25 mouse cellular contexts compared by ENCODE assay signal in genomic region chr4:13108036-13108435, GRCm38 (mm10).
"Had no signal": no experiment of that assay in that cellular context is flagged by ENCODE, and none has a peak within 500 bp of the region (broad histone marks: within the 10 kb centered on the region; RNA-seq: fewer than 3 reads in every experiment).

No protein-coding gene starts in this region.

- H3K27ac ChIP-seq: gastrocnemius, adult 2 months; heart, adult 2 months; heart, embryonic 13.5 days; heart, embryonic 15.5 days; hindbrain, embryonic 13.5 days; hindbrain, embryonic 15.5 days; intestine, embryonic 15.5 days; kidney, postnatal 0 days; left cerebral cortex, adult 2 months; limb, embryonic 10.5 days; limb, embryonic 12.5 days; liver, embryonic 12.5 days had no signal

- H3K36me3 ChIP-seq: heart, embryonic 13.5 days; heart, embryonic 15.5 days; hindbrain, embryonic 13.5 days; hindbrain, embryonic 15.5 days; intestine, embryonic 15.5 days; limb, embryonic 10.5 days; limb, embryonic 12.5 days; liver, embryonic 12.5 days had no signal

- H3K4me3 ChIP-seq: gastrocnemius, adult 2 months; heart, adult 2 months; heart, embryonic 13.5 days; heart, embryonic 15.5 days; hindbrain, embryonic 13.5 days; hindbrain, embryonic 15.5 days; intestine, embryonic 15.5 days; left cerebral cortex, adult 2 months; limb, embryonic 10.5 days; limb, embryonic 12.5 days; liver, embryonic 12.5 days had no signal

- H3K9me3 ChIP-seq: heart, embryonic 13.5 days; heart, embryonic 15.5 days; hindbrain, embryonic 13.5 days; hindbrain, embryonic 15.5 days; intestine, embryonic 15.5 days; limb, embryonic 10.5 days; limb, embryonic 12.5 days; liver, embryonic 12.5 days had no signal

- H3K27me3 ChIP-seq: heart, embryonic 13.5 days; heart, embryonic 15.5 days; hindbrain, embryonic 13.5 days; hindbrain, embryonic 15.5 days; intestine, embryonic 15.5 days; limb, embryonic 12.5 days; liver, embryonic 12.5 days had no signal

- H3K4me1 ChIP-seq: heart, embryonic 13.5 days; heart, embryonic 15.5 days; hindbrain, embryonic 15.5 days; intestine, embryonic 15.5 days; liver, embryonic 12.5 days had no signal

- H3K4me2 ChIP-seq: heart, embryonic 11.5 days; heart, embryonic 13.5 days; heart, embryonic 15.5 days; hindbrain, embryonic 13.5 days; hindbrain, embryonic 15.5 days; intestine, embryonic 15.5 days; limb, embryonic 12.5 days; liver, embryonic 12.5 days had no signal

- ATAC-seq: inflammation-experienced regulatory T-cells, adult 6 months; intestine, embryonic 15.5 days; intestine, postnatal 0 days; liver, embryonic 12.5 days had no signal

- DNase-seq: gastrocnemius, adult 2 months; gastrocnemius, postnatal 10 days; gastrocnemius, postnatal 25 days; heart, adult 11 months; heart, adult 2 months; heart, postnatal 14 days; heart, postnatal 36 days; kidney, adult 18-20 months; kidney, adult 8-10 months; kidney, postnatal 14 days; kidney, postnatal 36 days; liver had no signal

- H3K9ac ChIP-seq: heart, embryonic 13.5 days; heart, embryonic 15.5 days; hindbrain, embryonic 13.5 days; hindbrain, embryonic 15.5 days; intestine, embryonic 15.5 days; limb, embryonic 12.5 days; liver, embryonic 12.5 days had no signal
